Mouse (Mus musculus) CH12.LX (cell line): Measurements from ENCODE around the gene Runx2. TPM values are rescaled to one million over a fixed set of nuclear protein-coding genes. Genes with fewer than 3 reads are reported as not detected.
A peak's percentile ranks its signal among the peaks of the same experiment; 100 is the strongest.

Source experiments
- DNase-seq: peaks from one replicate; pipeline ENCODE4 v3.0.0-alpha.2; 2013; ENCODE audit errors: extremely low read depth
- H3K27ac ChIP-seq: 2 replicates; pipeline ENCODE4 v1.5.1; 2012; ENCODE audit warnings: low read depth, mild to moderate bottlenecking, control low read depth, moderate library complexity; ENCODE audit not compliant: insufficient read depth
- H3K27me3 ChIP-seq: replicated peaks from 2 replicates; pipeline ENCODE3; 2012; ENCODE audit warnings: inconsistent platforms
- H3K36me3 ChIP-seq, 2 experiments: replicated peaks in 1 of 2; 2 replicates each; pipeline versions ENCODE3 to v1.6.1; 2012; ENCODE audit warnings: inconsistent platforms in 1 of 2, low read length in 1 of 2, mild to moderate bottlenecking in 1 of 2, mixed read lengths in 1 of 2, moderate library complexity in 1 of 2; ENCODE audit not compliant: control insufficient read depth in 1 of 2, insufficient read depth in 1 of 2
- H3K4me1 ChIP-seq, 2 experiments: 2 replicates each; pipeline ENCODE4 v1.6.1; 2012; ENCODE audit warnings: inconsistent platforms in 1 of 2, moderate library complexity in 1 of 2; ENCODE audit not compliant: insufficient read depth in 2 of 2, control insufficient read depth in 1 of 2
- H3K4me2 ChIP-seq: 2 replicates; pipeline ENCODE4 v1.6.1; 2012; ENCODE audit warnings: low read depth, mild to moderate bottlenecking, control low read depth; ENCODE audit not compliant: poor library complexity, insufficient read depth, severe bottlenecking
- H3K4me3 ChIP-seq, 3 experiments: fragments of 150-350 bp in 1 of 3; sonication (generic) in 1 of 3; replicated peaks in 1 of 3; 2 replicates each; pipeline versions ENCODE3 to v1.5.1; 2011 to 2012; ENCODE audit warnings: low read depth in 2 of 3, low read length in 2 of 3, mild to moderate bottlenecking in 2 of 3, moderate library complexity in 2 of 3, control low read depth in 1 of 3, improper control_type of control experiment in 1 of 3, inconsistent platforms in 1 of 3, mixed read lengths in 1 of 3; ENCODE audit not compliant: poor library complexity in 1 of 3
- H3K79me2 ChIP-seq: replicated peaks from 2 replicates; pipeline ENCODE4 v1.6.1; 2012; ENCODE audit warnings: mild to moderate bottlenecking, moderate library complexity; ENCODE audit not compliant: control insufficient read depth, poor library complexity, insufficient read depth, severe bottlenecking; ENCODE audit errors: extremely low read depth
- H3K9ac ChIP-seq: 2 replicates; pipeline ENCODE4 v1.6.1; 2012; ENCODE audit warnings: low read depth, mild to moderate bottlenecking, control low read depth, moderate library complexity; ENCODE audit not compliant: insufficient read depth
- H3K9me3 ChIP-seq: replicated peaks from 2 replicates; pipeline ENCODE3; 2012; ENCODE audit warnings: low read length, inconsistent platforms, mixed read lengths
- BHLHE40 ChIP-seq: IDR thresholded peaks from 2 replicates; pipeline ENCODE4 v1.6.1; 2011; ENCODE audit warnings: mild to moderate bottlenecking, low read depth, low read length, improper control_type of control experiment
- CHD1 ChIP-seq: IDR thresholded peaks from 2 replicates; pipeline ENCODE4 v1.6.1; 2012; ENCODE audit warnings: low read depth, low read length, improper control_type of control experiment, inconsistent platforms
- CHD2 ChIP-seq: IDR thresholded peaks from 2 replicates; pipeline ENCODE4 v1.6.1; 2011; ENCODE audit warnings: low read length, improper control_type of control experiment
- CTCF ChIP-seq, 2 experiments: IDR thresholded peaks in 1 of 2; conservative IDR thresholded peaks in 1 of 2; 2 replicates each; pipeline ENCODE4 v1.5.1; 2011 to 2012; ENCODE audit warnings: low read depth in 2 of 2, low read length in 2 of 2, improper control_type of control experiment in 1 of 2, inconsistent platforms in 1 of 2, mild to moderate bottlenecking in 1 of 2, moderate library complexity in 1 of 2
- E2F4 ChIP-seq: IDR thresholded peaks from 2 replicates; pipeline ENCODE4 v1.6.1; 2011; ENCODE audit warnings: low read depth, low read length, improper control_type of control experiment; ENCODE audit not compliant: insufficient replicate concordance
- ELF1 ChIP-seq: IDR thresholded peaks from 2 replicates; pipeline ENCODE4 v1.6.1; 2014; ENCODE audit warnings: low read depth, mild to moderate bottlenecking, inconsistent platforms, low read length, improper control_type of control experiment
- EP300 ChIP-seq: IDR thresholded peaks from 2 replicates; pipeline ENCODE4 v1.6.1; 2011; ENCODE audit warnings: low read length, improper control_type of control experiment
- ETS1 ChIP-seq: conservative IDR thresholded peaks from 2 replicates; pipeline ENCODE4 v1.6.1; 2012; ENCODE audit warnings: low read depth, mild to moderate bottlenecking, inconsistent platforms, low read length, improper control_type of control experiment, moderate library complexity
- GABPA ChIP-seq: IDR thresholded peaks from 2 replicates; pipeline ENCODE4 v1.6.1; 2012; ENCODE audit warnings: low read depth, low read length, improper control_type of control experiment, inconsistent platforms; ENCODE audit not compliant: insufficient replicate concordance
- HCFC1 ChIP-seq: IDR thresholded peaks from 2 replicates; pipeline ENCODE4 v1.6.1; 2012; ENCODE audit warnings: low read depth, mild to moderate bottlenecking, inconsistent platforms, low read length, improper control_type of control experiment
- IRF4 ChIP-seq: IDR thresholded peaks from 2 replicates; pipeline ENCODE4 v1.6.1; 2014; ENCODE audit warnings: low read depth, mild to moderate bottlenecking, inconsistent platforms, low read length, improper control_type of control experiment
- JUN ChIP-seq: IDR thresholded peaks from 2 replicates; pipeline ENCODE4 v1.6.1; 2011; ENCODE audit warnings: low read depth, mild to moderate bottlenecking, low read length, improper control_type of control experiment, moderate library complexity; ENCODE audit not compliant: insufficient read depth
- JUND ChIP-seq: conservative IDR thresholded peaks from 2 replicates; pipeline ENCODE4 v1.6.1; 2011; ENCODE audit warnings: low read depth, low read length, improper control_type of control experiment
- KAT2A ChIP-seq: IDR thresholded peaks from 2 replicates; pipeline ENCODE4 v1.6.1; 2012; ENCODE audit warnings: low read length, improper control_type of control experiment, inconsistent platforms; ENCODE audit not compliant: insufficient replicate concordance
- MAFK ChIP-seq: IDR thresholded peaks from 2 replicates; pipeline ENCODE4 v1.6.1; 2011; ENCODE audit warnings: low read length, improper control_type of control experiment; ENCODE audit not compliant: insufficient replicate concordance
- MAX ChIP-seq: IDR thresholded peaks from 2 replicates; pipeline ENCODE4 v1.6.1; 2011; ENCODE audit warnings: low read length, improper control_type of control experiment
- MEF2A ChIP-seq: IDR thresholded peaks from 2 replicates; pipeline ENCODE4 v1.6.1; 2014; ENCODE audit warnings: low read depth, mild to moderate bottlenecking, inconsistent platforms, low read length, improper control_type of control experiment, borderline replicate concordance
- MXI1 ChIP-seq: IDR thresholded peaks from 2 replicates; pipeline ENCODE4 v1.6.1; 2011; ENCODE audit warnings: mild to moderate bottlenecking, low read depth, low read length, improper control_type of control experiment
- MYC ChIP-seq: IDR thresholded peaks from 2 replicates; pipeline ENCODE4 v1.6.1; 2011; ENCODE audit warnings: low read depth, mild to moderate bottlenecking, improper control_type of control experiment, low read length
- NRF1 ChIP-seq: IDR thresholded peaks from 2 replicates; pipeline ENCODE4 v1.6.1; 2014; ENCODE audit warnings: low read depth, mild to moderate bottlenecking, inconsistent platforms, low read length, improper control_type of control experiment, moderate library complexity
- PAX5 ChIP-seq: IDR thresholded peaks from 2 replicates; pipeline ENCODE4 v1.6.1; 2012; ENCODE audit warnings: low read length, inconsistent platforms, mixed read lengths
- POLR2A ChIP-seq: IDR thresholded peaks from 2 replicates; pipeline ENCODE4 v1.6.1; 2011; ENCODE audit warnings: low read depth, mild to moderate bottlenecking, improper control_type of control experiment, low read length
- POLR2AphosphoS2 ChIP-seq: IDR thresholded peaks from 2 replicates; pipeline ENCODE4 v1.6.1; 2011; ENCODE audit warnings: low read depth, low read length, improper control_type of control experiment
- RAD21 ChIP-seq: IDR thresholded peaks from 2 replicates; pipeline ENCODE4 v1.6.1; 2011; ENCODE audit warnings: low read depth, mild to moderate bottlenecking, low read length, improper control_type of control experiment, moderate library complexity
- RCOR1 ChIP-seq: conservative IDR thresholded peaks from 2 replicates; pipeline ENCODE4 v1.6.1; 2012; ENCODE audit warnings: low read depth, mild to moderate bottlenecking, inconsistent platforms, low read length, improper control_type of control experiment
- SIN3A ChIP-seq: IDR thresholded peaks from 2 replicates; pipeline ENCODE4 v1.6.1; 2012; ENCODE audit warnings: low read length, improper control_type of control experiment, inconsistent platforms
- TBP ChIP-seq: conservative IDR thresholded peaks from 2 replicates; pipeline ENCODE4 v1.6.1; 2011; ENCODE audit warnings: low read depth, low read length, improper control_type of control experiment
- UBTF ChIP-seq: IDR thresholded peaks from 2 replicates; pipeline ENCODE4 v1.6.1; 2012; ENCODE audit warnings: low read depth, mild to moderate bottlenecking, inconsistent platforms, low read length, improper control_type of control experiment, moderate library complexity
- USF1 ChIP-seq: IDR thresholded peaks from 2 replicates; pipeline ENCODE4 v1.6.1; 2014; ENCODE audit warnings: low read depth, mild to moderate bottlenecking, inconsistent platforms, low read length, improper control_type of control experiment
- USF2 ChIP-seq: conservative IDR thresholded peaks from 2 replicates; pipeline ENCODE4 v1.6.1; 2011; ENCODE audit warnings: low read depth, low read length, improper control_type of control experiment
- ZC3H11A ChIP-seq: IDR thresholded peaks from 2 replicates; pipeline ENCODE4 v1.6.1; 2012; ENCODE audit warnings: low read depth, mild to moderate bottlenecking, inconsistent platforms, low read length, improper control_type of control experiment
- ZKSCAN1 ChIP-seq: IDR thresholded peaks from 2 replicates; pipeline ENCODE4 v1.6.1; 2012; ENCODE audit warnings: low read depth, inconsistent platforms, low read length, improper control_type of control experiment, borderline replicate concordance
- ZMIZ1 ChIP-seq: IDR thresholded peaks from 2 replicates; pipeline ENCODE4 v1.6.1; 2012; ENCODE audit warnings: low read depth, mild to moderate bottlenecking, inconsistent platforms, low read length, improper control_type of control experiment
- dilution Hi-C: fragments of 300-500 bp; cut with MboI; formaldehyde crosslinking; loops from 2 replicates; pipeline ENCODE4 v1.14.3; 2020; ENCODE audit warnings: low sequenced_read_pairs; ENCODE audit not compliant: extremely low pct_unique_long_range_greater_than_20kb, extremely low pct_ligation_motif_present
- in situ Hi-C: fragments of 300-500 bp; cut with MboI; formaldehyde crosslinking; loops from 3 replicates; pipeline ENCODE4 v1.14.3; 2019; ENCODE audit warnings: low sequenced_read_pairs, low pct_ligation_motif_present, low pct_unique_long_range_greater_than_20kb, mixed read lengths
- polyA plus RNA-seq: library from polyadenylated mRNA; unstranded; fragments of >175 nt; gene quantifications from 2 replicates; pipeline ENCODE4 v1.2.1, GENCODE M21; 2012; ENCODE audit warnings: low read depth; ENCODE audit not compliant: insufficient read length
- total RNA-seq, 2 experiments: library from RNA; depleted of rRNA; stranded (reverse); fragments of 300-350 nt in 1 of 2; fragments of >200 nt in 1 of 2; gene quantifications; 2 replicates each; pipeline ENCODE4 v1.2.3; 2012 to 2014

Gene Runx2
- total and polyA plus RNA-seq, 3 experiments: 0.70 to 1.4 (median 1.1) TPM

DNA sequence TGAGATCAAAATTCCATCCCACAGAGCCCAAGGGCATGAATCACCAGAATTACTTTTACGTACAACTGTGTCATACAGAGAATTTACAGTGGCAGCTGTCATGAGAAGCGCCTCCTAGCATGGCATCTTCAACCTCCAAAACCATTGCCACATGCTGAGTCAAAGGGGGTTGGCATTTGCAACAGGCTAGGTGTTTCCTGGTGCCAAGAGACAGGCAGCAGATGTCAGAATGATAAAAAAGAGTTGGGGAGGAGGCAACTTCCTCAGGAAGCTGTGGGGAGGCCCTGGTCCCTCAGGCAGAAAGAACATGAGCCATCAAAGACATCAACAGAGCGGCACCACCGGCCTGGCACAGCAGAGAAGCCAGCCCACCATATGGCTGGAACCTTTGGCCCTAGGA is 160.1 kb downstream of the Runx2 start:
- Histone ChIP-seq H3K79me2 (no peaks in the 10 kb centered on the region), H3K36me3 (no peaks in the 10 kb centered on the region), H3K4me1 (peaks cover 7 to 20% of the 10 kb centered on the region in 2 experiments; a peak in 3 of 4 replicates), H3K27me3 (no peaks in the 10 kb centered on the region), H3K9ac (no peak overlapping the region), H3K4me3 (no peak overlapping the region), H3K4me2 (no peak overlapping the region), H3K9me3 (no peaks in the 10 kb centered on the region), H3K27ac (no peak overlapping the region)
- TF ChIP-seq HCFC1 (no peak), PAX5 (no peak), KAT2A (no peak), JUN (no peak), ZMIZ1 (no peak), GABPA (no peak), SIN3A (no peak), JUND (no peak), IRF4 (no peak), RAD21 (no peak), CHD1 (no peak), MEF2A (no peak), NRF1 (no peak), CTCF (conservative IDR thresholded peaks at IDR 0.05 in 1 of 2, IDR thresholded peaks at IDR 0.05 in 1 of 2; ENCODE audit: low read depth in 2 of 2, low read length in 2 of 2) (no peak)
- in situ Hi-C loops: no loop called here
- dilution Hi-C loops: no loop called here
- peak; percentile 38 for DNase-seq

DNA sequence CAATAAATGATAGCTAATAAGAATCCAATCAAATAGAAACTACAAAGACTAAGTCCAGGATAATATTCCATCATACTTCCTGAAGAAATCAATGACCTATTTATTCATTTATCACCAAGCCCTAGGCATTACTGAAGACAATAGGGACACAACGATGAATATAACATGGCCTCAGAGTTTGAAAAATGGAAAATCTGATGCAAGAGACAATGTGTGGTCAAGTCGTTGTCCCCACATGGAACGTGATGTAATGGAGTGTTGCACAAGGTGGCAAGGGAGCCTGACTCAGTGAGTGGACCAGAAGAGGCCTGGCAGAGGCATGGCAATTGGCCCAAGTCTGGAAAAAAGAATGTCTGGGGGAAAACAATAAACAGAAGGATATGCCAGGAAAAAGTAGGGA is 161.5 kb downstream of the Runx2 start:
- peaks cover 7 to 20% of the 10 kb centered on the region in 2 experiments; a peak in 3 of 4 replicates for H3K4me1 ChIP-seq
- dilution Hi-C loops: no loop called here
- in situ Hi-C loops: no loop called here
- H3K4me2 ChIP-seq: no peak overlapping the region
- no peaks in the 10 kb centered on the region for H3K27me3 ChIP-seq
- no peaks in the 10 kb centered on the region for H3K79me2 ChIP-seq
- no peak overlapping the region for H3K9ac ChIP-seq
- no peak for DNase-seq
- H3K4me3 ChIP-seq: no peak overlapping the region
- no peaks in the 10 kb centered on the region for H3K9me3 ChIP-seq
- no peak overlapping the region for H3K27ac ChIP-seq
- no peaks in the 10 kb centered on the region for H3K36me3 ChIP-seq
- TF ChIP-seq TBP (no peak), JUND (peak; percentile 64), HCFC1 (no peak), ZC3H11A (no peak), E2F4 (no peak), BHLHE40 (peak; percentile 73), CHD1 (no peak), UBTF (no peak), MAFK (no peak), JUN (peak; percentile 58), ZKSCAN1 (no peak), ELF1 (no peak), USF1 (no peak), CHD2 (no peak), CTCF (conservative IDR thresholded peaks at IDR 0.05 in 1 of 2, IDR thresholded peaks at IDR 0.05 in 1 of 2; ENCODE audit: low read depth in 2 of 2, low read length in 2 of 2) (no peak), SIN3A (no peak), ETS1 (peak; percentile 67; the same call in 1 of the 2 replicates), IRF4 (no peak), MYC (no peak), POLR2AphosphoS2 (no peak), USF2 (no peak), ZMIZ1 (no peak), MXI1 (no peak), EP300 (peak; percentile 50), MAX (peak; percentile 41; the same call in 1 of the 2 replicates), POLR2A (no peak), MEF2A (no peak), RCOR1 (no peak)
